Mouse (Mus musculus) intestine, embryonic 14.5 days (tissue): ENCODE data around the gene Igf1r. TPM values are rescaled to one million over a fixed set of nuclear protein-coding genes. Genes with fewer than 3 reads are reported as not detected.
A peak's percentile ranks its signal among the peaks of the same experiment; 100 is the strongest.

Experiments
- ATAC-seq: fragments of 200-750 bp; cut with Nextera tagmentation; replicated peaks from 2 replicates; pipeline ENCODE4 v1.8.0; 2017; ENCODE audit warnings: low read depth, moderate number of reproducible peaks, moderate TSS enrichment, moderate library complexity; ENCODE audit not compliant: low FRiP score, low TSS enrichment
- DNase-seq: peaks from one replicate; pipeline ENCODE4 v3.0.0-alpha.2; 2018; ENCODE audit warnings: low spot score
- H3K27ac ChIP-seq: fragments of 300-500 bp; sonication (generic); 2 replicates; pipeline ENCODE4 v1.5.1; 2014; ENCODE audit warnings: low read depth, mild to moderate bottlenecking, control low read depth
- H3K27me3 ChIP-seq: fragments of 300-500 bp; sonication (generic); replicated peaks from 2 replicates; pipeline ENCODE4 v1.6.1; 2014; ENCODE audit warnings: low read length, control low read depth; ENCODE audit not compliant: control insufficient read depth, insufficient read depth
- H3K36me3 ChIP-seq: fragments of 300-500 bp; sonication (generic); 2 replicates; pipeline ENCODE4 v1.6.1; 2014; ENCODE audit warnings: low read length, control low read depth; ENCODE audit not compliant: control insufficient read depth, insufficient read depth
- H3K4me1 ChIP-seq: fragments of 300-500 bp; sonication (generic); replicated peaks from 2 replicates; pipeline ENCODE4 v1.6.1; 2014; ENCODE audit warnings: low read length, control low read depth, mixed read lengths; ENCODE audit not compliant: control insufficient read depth, insufficient read depth
- H3K4me2 ChIP-seq: fragments of 300-500 bp; sonication (generic); 2 replicates; pipeline ENCODE4 v1.6.1; 2014; ENCODE audit warnings: low read length
- H3K4me3 ChIP-seq: fragments of 300-500 bp; sonication (generic); 2 replicates; pipeline ENCODE4 v1.5.1; 2014; ENCODE audit warnings: low read depth, low read length, control low read depth, mixed read lengths
- H3K9ac ChIP-seq: fragments of 300-500 bp; sonication (generic); 2 replicates; pipeline ENCODE4 v1.6.1; 2014; ENCODE audit warnings: mild to moderate bottlenecking, low read length
- H3K9me3 ChIP-seq: fragments of 300-500 bp; sonication (generic); 2 replicates; pipeline ENCODE4 v1.6.1; 2016; ENCODE audit warnings: low read length, control low read depth; ENCODE audit not compliant: control insufficient read depth
- WGBS: fragments of 180-500 bp; shearing (Covaris S2); extraction: QIAGEN DNeasy Blood & Tissue Kit; methylation state at CpG from one replicate; pipeline ENCODE4 v1.1.7; 2014; 5-methylcytosine and 5-hydroxymethylcytosine counted together
- polyA plus RNA-seq: library from polyadenylated mRNA; unstranded; fragments of >200 nt; fragmentation: Nextera tagmentation; extraction: Ambion mirVana; gene quantifications from 2 replicates; pipeline ENCODE4 v1.2.1, GENCODE M21; 2014

Igf1r gene
- polyA plus RNA-seq, 1 experiment from 2014 or later = 18.4 TPM

GRCm38 (mm10) chr7:67919467-67919866 lies 33.2 kb upstream of the Igf1r start:
- ATAC-seq = no peak

GRCm38 (mm10) chr7:67924215-67924614 lies 28.4 kb upstream of the Igf1r start:
- WGBS = 31% methylated on average over 2 of the region's 2 CpGs
- no peaks in the 10 kb centered on the region for H3K36me3 ChIP-seq
- H3K4me2 ChIP-seq = no peak overlapping the region
- no peak overlapping the region for H3K27ac ChIP-seq
- H3K4me3 ChIP-seq = no peak overlapping the region
- DNase-seq = no peak
- H3K4me1 ChIP-seq = peaks cover 3% of the 10 kb centered on the region; the same call in 1 of the 2 replicates
- ATAC-seq = no peak
- H3K9ac ChIP-seq = no peak overlapping the region
- H3K27me3 ChIP-seq = no peaks in the 10 kb centered on the region
- H3K9me3 ChIP-seq = no peaks in the 10 kb centered on the region

More at GRCm38 (mm10) chr7:67919467-67919866, 33.2 kb upstream of the Igf1r start:
- no peak overlapping the region for H3K4me2 ChIP-seq
- no peaks in the 10 kb centered on the region for H3K36me3 ChIP-seq
- no peak for DNase-seq
- H3K9me3 ChIP-seq = no peaks in the 10 kb centered on the region
- H3K27ac ChIP-seq = no peak overlapping the region
- WGBS = 59% methylated on average over 3 of the region's 3 CpGs
- no peak overlapping the region for H3K9ac ChIP-seq
- H3K27me3 ChIP-seq = no peaks in the 10 kb centered on the region
- no peak overlapping the region for H3K4me3 ChIP-seq
- peaks cover 2% of the 10 kb centered on the region; the same call in 1 of the 2 replicates for H3K4me1 ChIP-seq

GRCm38 (mm10) chr7:67930132-67930531 lies 22.5 kb upstream of the Igf1r start:
- no peak overlapping the region for H3K4me2 ChIP-seq
- H3K4me3 ChIP-seq = no peak overlapping the region
- no peak overlapping the region for H3K9ac ChIP-seq
- 74% methylated on average over 3 of the region's 3 CpGs for WGBS
- no peak overlapping the region for H3K27ac ChIP-seq
- no peaks in the 10 kb centered on the region for H3K4me1 ChIP-seq
- H3K36me3 ChIP-seq = no peaks in the 10 kb centered on the region
- ATAC-seq = no peak
- H3K27me3 ChIP-seq = no peaks in the 10 kb centered on the region
- no peaks in the 10 kb centered on the region for H3K9me3 ChIP-seq
- DNase-seq = no peak

GRCm38 (mm10) chr7:67936801-67937200 lies 15.8 kb upstream of the Igf1r start:
- no peaks in the 10 kb centered on the region for H3K36me3 ChIP-seq
- no peaks in the 10 kb centered on the region for H3K9me3 ChIP-seq
- no peak overlapping the region for H3K9ac ChIP-seq
- ATAC-seq = no peak
- 84% methylated on average over 7 of the region's 7 CpGs for WGBS
- no peak overlapping the region for H3K4me2 ChIP-seq
- H3K27ac ChIP-seq = no peak overlapping the region
- no peak for DNase-seq
- H3K4me1 ChIP-seq = no peaks in the 10 kb centered on the region
- H3K4me3 ChIP-seq = no peak overlapping the region
- no peaks in the 10 kb centered on the region for H3K27me3 ChIP-seq

- Histone ChIP-seq H3K4me2 (no peak overlapping the region), H3K4me1 (no peaks in the 10 kb centered on the region), H3K36me3 (no peaks in the 10 kb centered on the region), H3K27me3 (no peaks in the 10 kb centered on the region), H3K9me3 (no peaks in the 10 kb centered on the region), H3K9ac (no peak overlapping the region), H3K4me3 (no peak overlapping the region), H3K27ac (no peak overlapping the region)
- 85% methylated on average over 9 of the region's 9 CpGs for WGBS
- no peak for DNase-seq
- no peak for ATAC-seq
Measured at GRCm38 (mm10) chr7:67943805-67944204, 8.8 kb upstream of the Igf1r start.

- H3K4me2 ChIP-seq = no peak overlapping the region
- DNase-seq (no peak), ATAC-seq (no peak)
- WGBS = 58% methylated on average over 1 of the region's 1 CpGs
- no peaks in the 10 kb centered on the region for H3K4me1 ChIP-seq
- no peak overlapping the region for H3K4me3 ChIP-seq
- H3K9ac ChIP-seq = no peak overlapping the region
- no peaks in the 10 kb centered on the region for H3K27me3 ChIP-seq
- H3K36me3 ChIP-seq = no peaks in the 10 kb centered on the region
- H3K9me3 ChIP-seq = no peaks in the 10 kb centered on the region
- no peak overlapping the region for H3K27ac ChIP-seq
Measured at GRCm38 (mm10) chr7:67946901-67947300, 5.7 kb upstream of the Igf1r start.

GRCm38 (mm10) chr7:67950346-67950814 lies 2.2 kb upstream of the Igf1r start:
- H3K27ac ChIP-seq = peak overlapping the region; percentile 100
- H3K27me3 ChIP-seq = no peaks in the 10 kb centered on the region
- H3K9me3 ChIP-seq = no peaks in the 10 kb centered on the region
- under 1% methylated on average over 23 of the region's 24 CpGs for WGBS
- DNase-seq (no peak), ATAC-seq (no peak; the same call in 1 of the 2 replicates)
- peaks cover 9% of the 10 kb centered on the region for H3K4me1 ChIP-seq
- H3K9ac ChIP-seq = peak overlapping the region; percentile 93
- peak overlapping the region; percentile 97 for H3K4me2 ChIP-seq
- H3K4me3 ChIP-seq = peak overlapping the region; percentile 87
- no peaks in the 10 kb centered on the region for H3K36me3 ChIP-seq

- peaks cover 12% of the 10 kb centered on the region for H3K4me1 ChIP-seq
- H3K4me3 ChIP-seq = peak overlapping the region; percentile 87
- ATAC-seq (peak; percentile 80), DNase-seq (peak; percentile 95)
- H3K36me3 ChIP-seq = no peaks in the 10 kb centered on the region
- H3K27ac ChIP-seq = peak overlapping the region; percentile 100
- peak overlapping the region; percentile 93 for H3K9ac ChIP-seq
- under 1% methylated on average over 68 of the region's 71 CpGs for WGBS
- H3K9me3 ChIP-seq = no peaks in the 10 kb centered on the region
- peak overlapping the region; percentile 97 for H3K4me2 ChIP-seq
- no peaks in the 10 kb centered on the region for H3K27me3 ChIP-seq
Measured at GRCm38 (mm10) chr7:67950815-67951531, 1.7 kb upstream of the Igf1r start.
